Mouse (Mus musculus) Patski (cell line): Measurements from ENCODE around the gene Fastkd5. TPM values are rescaled to one million over a fixed set of nuclear protein-coding genes. Genes with fewer than 3 reads are reported as not detected.

Experiments
- ATAC-seq: fragments of 100-300 bp; one replicate; pipeline ENCODE4 v1.8.0; 2021
- CTCF ChIA-PET: fragments of 350-600 bp; sonication (Branson Sonifier 250); formaldehyde crosslinking; loops from one replicate; lab custom pipeline; 2022; ENCODE audit warnings: inconsistent platforms; lab: Charles Lee
- POLR2A ChIA-PET: fragments of 350-600 bp; sonication (Branson Sonifier 250); formaldehyde crosslinking; loops from one replicate; lab custom pipeline; 2022; ENCODE audit warnings: antibody characterized with exemption, inconsistent platforms; lab: Charles Lee
- DNase-seq: peaks from one replicate; pipeline ENCODE4 v3.0.0-alpha.2; 2011; ENCODE audit warnings: low read depth, low spot score
- H3K27me3 ChIP-seq: fragments of 371-371 bp; one replicate; pipeline ENCODE4 v1.5.1; 2021
- CTCF ChIP-seq: fragments of 100-300 bp; IDR thresholded peaks from one replicate; pipeline ENCODE4 v1.5.1; 2021
- in situ Hi-C: fragments of 300-500 bp; cut with MboI; formaldehyde crosslinking; loops from 3 replicates; pipeline ENCODE4 v1.11.1; 2018; ENCODE audit warnings: low pct_unique_long_range_greater_than_20kb, mixed read lengths
- polyA plus RNA-seq: library from polyadenylated mRNA; unstranded; gene quantifications from one replicate; pipeline ENCODE4 v1.2.3, GENCODE M21; 2021

The Fastkd5 gene
- polyA plus RNA-seq = 8.1 TPM

DNA sequence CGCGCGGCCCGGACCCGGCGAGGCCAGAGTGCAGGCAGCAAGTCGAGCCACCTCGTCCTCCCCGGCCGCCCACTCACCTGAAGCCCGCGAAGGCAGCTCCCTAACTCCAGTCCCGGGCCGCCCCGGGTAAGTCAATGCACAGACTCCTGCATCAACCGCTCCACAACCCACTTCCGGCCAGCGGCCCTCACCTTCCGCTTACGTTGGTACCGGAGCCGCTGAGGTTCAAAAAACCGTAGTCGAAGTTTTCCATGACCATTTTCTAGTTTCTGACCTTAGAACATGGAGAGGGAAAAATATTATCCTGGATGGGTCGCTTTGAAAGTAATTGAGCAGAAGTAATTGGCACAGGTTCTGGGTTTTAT lies at the start of gene Fastkd5, which contains the start of gene Ubox5:
TSS of gene Fastkd5 (minus strand) at position 189 of the 365 bp plus-strand sequence.
TSS of gene Ubox5 (minus strand) at position 200 of the 365 bp plus-strand sequence.
- no peak for TF ChIP-seq CTCF
- CTCF ChIA-PET = no interaction called here
- DNase-seq (no peak), ATAC-seq (peak; percentile 61)
- POLR2A ChIA-PET = no interaction called here
- no peaks in the 10 kb centered on the region for H3K27me3 ChIP-seq
- in situ Hi-C loops = no loop called here

DNA sequence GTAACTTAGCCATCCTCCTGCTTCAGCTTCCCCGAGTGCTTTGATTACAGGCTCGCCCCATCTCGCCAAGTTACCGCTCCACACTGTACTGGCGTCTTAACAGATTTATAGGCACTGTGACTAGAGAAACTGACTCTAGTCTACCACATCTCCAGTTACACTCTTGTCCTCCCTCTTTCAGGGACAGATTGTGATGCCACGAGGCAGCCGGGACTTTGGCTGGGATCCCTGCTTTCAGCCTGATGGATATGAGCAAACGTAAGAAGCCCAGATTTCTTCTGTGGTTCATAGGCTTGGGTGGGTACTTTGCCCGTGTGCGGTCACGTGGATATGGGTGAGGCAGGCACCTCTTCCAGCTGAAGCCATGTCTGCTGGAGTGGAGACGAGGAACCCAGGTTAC lies 49.3 kb upstream of the Fastkd5 start:
- H3K27me3 ChIP-seq = no peaks in the 10 kb centered on the region
- DNase-seq (no peak), ATAC-seq (peak; percentile 1)
- in situ Hi-C loops = no loop called here
- TF ChIP-seq CTCF = no peak
- POLR2A ChIA-PET = interaction anchor here (0.9 to 1.5 kb wide), 2 partner anchors 12 to 18 kb away, joined by 3 to 6 read pairs; partner anchors contain the start of genes Itpa and Slc4a11
- CTCF ChIA-PET = interaction anchor here (1.6 kb wide), 1 partner anchor 11 kb away, joined by 5 read pairs; no protein-coding TSS in a partner anchor

DNA sequence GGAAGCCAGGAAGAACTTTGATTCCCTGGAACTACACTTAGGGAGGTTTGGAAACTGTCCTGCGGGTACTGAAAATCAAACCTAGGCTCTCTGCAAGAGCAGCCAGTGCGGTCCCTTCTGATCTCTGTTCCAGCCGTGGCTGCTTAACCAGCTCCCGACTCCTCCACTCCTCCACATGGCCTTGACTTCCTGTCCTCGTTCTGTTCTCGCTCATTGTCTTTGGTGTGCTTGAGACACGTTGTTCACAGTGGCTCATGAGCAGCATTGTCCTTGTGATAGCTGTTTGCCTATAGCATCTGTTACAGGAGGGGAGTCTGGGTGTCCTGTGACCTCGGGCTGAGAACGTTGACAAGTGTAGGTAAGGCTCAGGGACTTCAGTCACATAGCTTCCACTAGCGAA lies 47.4 kb upstream of the Fastkd5 start:
- ChIA-PET POLR2A (no interaction called here), CTCF (interaction anchor here (1.3 to 1.6 kb wide), 2 partner anchors 9 to 16 kb away, joined by 3 read pairs; partner anchors contain the start of gene Itpa)
- TF ChIP-seq CTCF = no peak
- in situ Hi-C loops = no loop called here
- no peak for ATAC-seq
- no peak for DNase-seq
- H3K27me3 ChIP-seq = no peaks in the 10 kb centered on the region

DNA sequence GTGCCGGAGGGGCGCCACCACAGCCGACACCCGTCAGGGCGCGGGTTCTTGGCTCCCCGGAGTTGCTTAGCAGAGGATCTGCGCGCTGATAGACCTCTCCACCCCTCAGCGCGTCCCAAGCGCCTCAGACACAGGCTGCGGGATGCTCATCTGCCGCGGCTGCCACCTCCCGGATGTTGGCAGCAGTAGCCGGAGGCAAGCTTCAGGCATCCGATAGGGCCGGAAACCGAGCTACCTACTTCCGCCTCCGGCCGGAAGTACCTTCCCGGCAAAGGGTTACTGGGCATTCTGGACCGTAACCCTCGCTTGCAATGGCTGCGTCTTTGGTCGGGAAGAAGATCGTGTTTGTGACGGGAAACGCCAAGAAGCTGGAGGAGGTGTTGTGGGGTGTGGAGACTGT lies 37.7 kb upstream of the Fastkd5 start, which contains the start of gene Itpa:
TSS of gene Itpa (plus strand) at position 52 of the 400 bp plus-strand sequence.
- in situ Hi-C loops = no loop called here
- DNase-seq = no peak
- ChIA-PET POLR2A (interaction anchor here (2.0 kb wide), 1 partner anchor 11 kb away, joined by 6 read pairs; no protein-coding TSS in a partner anchor), CTCF (interaction anchor here (0.7 to 1.7 kb wide), 3 partner anchors 10 to 53 kb away, joined by 3 to 5 read pairs (median 3); no protein-coding TSS in a partner anchor)
- peak; percentile 69 for ATAC-seq
- no peaks in the 10 kb centered on the region for H3K27me3 ChIP-seq
- no peak for TF ChIP-seq CTCF

DNA sequence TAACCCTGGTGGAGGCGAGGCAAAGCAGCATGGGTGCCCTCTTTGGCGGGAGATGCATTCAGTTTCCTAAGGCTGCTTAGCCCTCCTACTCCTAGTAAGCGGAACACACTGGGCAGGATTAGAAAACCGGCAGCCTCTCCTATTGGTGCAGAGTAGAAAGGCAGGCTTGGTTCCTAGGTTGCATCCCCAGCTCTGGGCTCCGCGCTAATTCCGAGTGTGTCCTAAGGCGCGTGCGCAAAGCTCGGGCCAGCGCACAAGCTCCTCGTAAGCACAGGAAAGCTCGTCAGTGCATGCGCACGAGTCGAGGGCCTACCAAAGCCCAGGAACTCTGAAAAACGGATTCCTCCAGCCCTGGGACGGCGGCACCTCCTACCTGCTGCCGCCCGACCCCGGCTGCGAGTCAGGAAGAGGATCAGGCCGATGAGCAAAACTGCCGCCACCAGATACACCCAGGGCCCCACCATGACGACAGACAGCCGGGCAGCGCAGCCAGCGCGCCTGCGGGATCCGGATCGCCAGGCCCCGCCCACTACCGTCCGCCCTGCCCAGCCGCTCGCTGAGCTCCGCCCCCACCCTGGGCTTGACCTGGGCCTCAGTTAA lies 34.4 kb upstream of the Fastkd5 start, which contains the start of gene Ddrgk1:
TSS of gene Ddrgk1 (minus strand) at position 558 of the 600 bp plus-strand sequence.
- peak; percentile 58 for DNase-seq
- POLR2A ChIA-PET = no interaction called here
- CTCF ChIA-PET = interaction anchor here (0.9 to 1.3 kb wide), 2 partner anchors 29 to 51 kb away, joined by 3 read pairs; no protein-coding TSS in a partner anchor
- TF ChIP-seq CTCF = no peak
- no peaks in the 10 kb centered on the region for H3K27me3 ChIP-seq
- ATAC-seq = peak; percentile 88
- in situ Hi-C loops = no loop called here

DNA sequence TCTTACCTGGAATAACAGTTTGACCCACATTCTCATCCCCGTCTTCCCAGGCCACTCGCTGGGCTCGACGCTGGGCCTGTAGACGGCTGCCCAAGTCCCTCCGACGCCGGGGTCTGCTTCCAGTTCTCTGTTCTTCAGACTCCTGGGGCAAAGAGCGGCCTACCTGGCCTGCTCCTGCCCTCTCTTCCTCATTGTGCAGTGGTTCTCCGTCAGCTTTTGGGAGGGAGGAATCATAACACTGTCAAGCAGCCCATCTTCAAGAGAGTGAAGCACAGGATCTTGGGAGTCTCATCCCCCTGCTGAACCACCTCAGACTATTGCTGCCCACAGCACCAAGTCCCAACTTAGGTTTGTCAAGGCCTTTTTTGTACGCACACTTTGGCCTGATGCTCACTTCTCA lies 33.5 kb upstream of the Fastkd5 start:
- ChIA-PET POLR2A (interaction anchor here (0.8 kb wide), 1 partner anchor 119 kb away, joined by 4 read pairs; no protein-coding TSS in a partner anchor), CTCF (no interaction called here)
- in situ Hi-C loops = no loop called here
- ATAC-seq (no peak), DNase-seq (no peak)
- TF ChIP-seq CTCF = no peak
- H3K27me3 ChIP-seq = no peaks in the 10 kb centered on the region

DNA sequence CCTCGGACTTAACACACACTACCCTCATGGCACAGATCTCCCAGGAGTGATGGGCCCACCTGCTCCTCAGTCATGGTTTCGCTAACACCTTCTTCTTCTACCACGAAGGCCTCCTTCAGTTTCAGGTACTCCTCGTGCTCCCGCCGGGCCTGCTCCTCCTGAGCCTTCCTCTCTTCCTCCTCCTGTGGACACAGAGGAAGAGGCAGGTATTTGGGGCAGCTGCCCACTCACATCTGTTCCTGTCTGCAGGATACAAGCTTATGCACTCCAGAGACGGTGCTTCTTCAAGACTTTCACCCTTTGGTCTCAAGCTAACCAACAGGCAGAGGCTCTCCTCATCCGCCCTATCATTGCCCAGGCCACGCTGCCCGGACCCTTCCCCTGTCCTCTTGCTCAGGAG lies 28.7 kb upstream of the Fastkd5 start:
- no peak for ATAC-seq
- in situ Hi-C loops = no loop called here
- ChIA-PET POLR2A (no interaction called here), CTCF (no interaction called here)
- no peak for DNase-seq
- H3K27me3 ChIP-seq = no peaks in the 10 kb centered on the region
- no peak for TF ChIP-seq CTCF

DNA sequence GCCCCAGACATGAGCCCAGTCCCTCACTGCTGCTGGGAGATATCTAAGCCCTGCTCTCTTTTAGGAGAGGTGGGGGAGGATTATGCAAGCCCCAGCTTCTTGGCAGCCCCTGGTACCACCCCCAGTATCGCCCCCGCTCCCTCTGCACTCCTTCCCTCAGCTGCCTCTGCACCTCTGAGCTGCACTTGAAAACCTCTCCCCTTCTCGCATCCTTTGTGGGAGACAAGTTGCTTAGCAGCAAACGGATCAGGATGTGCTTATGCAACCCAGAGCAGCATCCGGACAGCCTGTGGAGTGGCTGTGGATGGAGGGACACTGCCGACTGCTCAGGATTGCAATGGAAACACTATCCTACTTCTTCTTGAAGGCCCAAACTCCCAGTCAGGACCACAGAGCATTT lies 27.7 kb upstream of the Fastkd5 start:
- ChIA-PET POLR2A (no interaction called here), CTCF (no interaction called here)
- TF ChIP-seq CTCF = no peak
- no peak for ATAC-seq
- in situ Hi-C loops = no loop called here
- no peak for DNase-seq
- H3K27me3 ChIP-seq = no peaks in the 10 kb centered on the region

DNA sequence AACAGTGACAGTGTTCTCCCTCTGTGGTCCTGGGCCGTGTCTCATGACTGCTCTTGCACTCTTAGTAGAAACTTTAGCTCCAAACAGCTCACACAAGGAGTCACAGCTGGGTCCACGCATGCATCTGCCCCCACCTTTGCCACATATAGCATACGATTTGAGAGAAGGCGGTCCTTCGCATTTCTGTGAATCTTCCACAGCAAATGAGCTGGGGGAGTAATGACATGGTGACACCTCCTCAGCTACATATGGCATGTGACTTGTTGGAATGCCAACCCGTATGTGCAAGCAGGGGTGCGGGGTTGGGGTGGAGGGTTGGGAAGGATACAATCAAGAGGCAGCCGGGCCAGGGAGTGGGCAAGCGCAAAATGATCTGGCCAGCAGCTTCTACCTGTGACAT lies 26.7 kb upstream of the Fastkd5 start:
- no peak for DNase-seq
- ChIA-PET POLR2A (no interaction called here), CTCF (no interaction called here)
- in situ Hi-C loops = no loop called here
- ATAC-seq = no peak
- no peaks in the 10 kb centered on the region for H3K27me3 ChIP-seq
- TF ChIP-seq CTCF = no peak

DNA sequence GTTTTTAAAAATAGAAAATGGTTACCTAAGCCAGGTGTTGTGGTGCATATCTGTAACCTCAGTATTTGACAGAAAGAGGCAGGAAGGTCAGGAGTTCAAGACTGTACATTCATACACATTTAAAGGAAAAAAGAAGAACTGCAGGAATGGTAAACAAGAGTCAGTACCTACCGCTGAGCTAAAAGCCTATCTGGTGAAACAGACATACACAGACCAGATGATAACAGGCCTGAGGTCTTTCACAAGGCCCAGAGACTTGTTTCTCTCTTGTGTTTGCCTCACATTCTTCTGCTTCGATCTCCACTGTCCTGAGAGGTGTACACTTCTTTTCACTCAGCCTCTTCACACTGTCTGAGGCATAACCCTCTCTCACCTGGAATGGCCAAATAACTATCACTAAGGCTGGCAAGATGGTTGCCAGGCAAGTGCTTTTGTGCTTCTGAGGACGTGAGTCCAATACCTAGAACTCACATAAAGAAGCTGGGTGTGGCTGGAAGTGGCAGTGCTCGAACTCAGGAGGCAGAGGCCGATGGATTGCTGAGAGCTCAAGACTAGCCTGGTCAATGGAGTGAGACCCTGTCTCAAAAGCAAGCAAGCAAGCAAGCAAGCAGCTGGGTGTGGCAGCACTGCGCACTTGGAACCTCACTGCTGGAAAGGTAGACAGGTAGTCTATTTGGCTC lies 26.0 kb upstream of the Fastkd5 start:
- in situ Hi-C loops = no loop called here
- POLR2A ChIA-PET = no interaction called here
- DNase-seq (no peak), ATAC-seq (no peak)
- CTCF ChIA-PET = interaction anchor here (0.7 kb wide), 1 partner anchor 29 kb away, joined by 3 read pairs; no protein-coding TSS in a partner anchor
- no peak for TF ChIP-seq CTCF
- H3K27me3 ChIP-seq = no peaks in the 10 kb centered on the region

DNA sequence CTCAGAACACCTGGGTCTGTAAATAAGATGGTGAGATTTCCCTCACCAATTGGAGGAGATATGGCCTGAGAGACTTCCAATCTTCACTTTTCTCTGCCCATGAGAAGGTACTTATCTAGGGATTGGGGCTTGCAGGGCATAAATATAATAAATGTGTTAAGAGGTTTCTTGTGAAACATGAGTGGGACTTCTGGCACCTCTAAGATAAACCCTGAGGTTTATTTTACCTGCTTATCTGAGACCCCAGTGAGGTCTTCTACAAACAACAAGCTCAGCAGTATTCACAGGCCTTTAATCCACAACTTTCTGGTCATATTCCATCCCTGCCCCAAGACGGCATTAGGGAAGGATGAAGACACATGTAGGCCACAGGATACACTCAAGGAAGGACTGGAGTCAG lies 23.9 kb upstream of the Fastkd5 start:
- in situ Hi-C loops = no loop called here
- DNase-seq (no peak), ATAC-seq (no peak)
- CTCF ChIA-PET = no interaction called here
- TF ChIP-seq CTCF = no peak
- POLR2A ChIA-PET = no interaction called here
- no peaks in the 10 kb centered on the region for H3K27me3 ChIP-seq
